Mouse (Mus musculus): ENCODE measurements around the gene Asphd1. TPM values are rescaled to one million over a fixed set of nuclear protein-coding genes. Genes with fewer than 3 reads are reported as not detected.
A peak's percentile ranks its signal among the peaks of the same experiment; 100 is the strongest.

Asphd1 gene
- total and polyA plus RNA-seq, 2 experiments from 2014 or later, result 15.9 to 58.1 TPM

GRCm38 (mm10) chr7:126981601-126982000, 32.2 kb upstream of the Asphd1 start:
- WGBS, result 93% methylated on average over 2 of the region's 2 CpGs
- no peaks in the 10 kb centered on the region for H3K9me3 ChIP-seq (ENCODE audit: low read length)
- no peak overlapping the region for H3K4me3 ChIP-seq (ENCODE audit: low read length)
- no peak for DNase-seq (ENCODE audit: low spot score)
- ATAC-seq, result no peak
- H3K9ac ChIP-seq (replicated peaks; ENCODE audit: low read length), result no peak overlapping the region
- no peak for TF ChIP-seq CTCF (IDR thresholded peaks at IDR 0.05; ENCODE audit: low read depth)
- peaks cover 7% of the 10 kb centered on the region; the same call in 1 of the 2 replicates for H3K4me1 ChIP-seq (ENCODE audit: insufficient read depth, low read length)
- H3K4me2 ChIP-seq (ENCODE audit: low read depth, low read length), result no peak overlapping the region
- H3K27me3 ChIP-seq (ENCODE audit: insufficient read depth, low read length), result no peaks in the 10 kb centered on the region
- no peak overlapping the region for H3K27ac ChIP-seq
- peaks cover 28% of the 10 kb centered on the region for H3K36me3 ChIP-seq (ENCODE audit: insufficient read depth, low read length)

- H3K36me3 ChIP-seq (ENCODE audit: insufficient read depth, low read length), result peaks cover 28% of the 10 kb centered on the region
- H3K27ac ChIP-seq, result no peak overlapping the region
- no peak overlapping the region for H3K4me2 ChIP-seq (ENCODE audit: low read depth, low read length)
- no peaks in the 10 kb centered on the region for H3K9me3 ChIP-seq (ENCODE audit: low read length)
- WGBS, result 92% methylated on average over 6 of the region's 6 CpGs
- peaks cover 7% of the 10 kb centered on the region; the same call in 1 of the 2 replicates for H3K4me1 ChIP-seq (ENCODE audit: insufficient read depth, low read length)
- no peaks in the 10 kb centered on the region for H3K27me3 ChIP-seq (ENCODE audit: insufficient read depth, low read length)
- H3K4me3 ChIP-seq (ENCODE audit: low read length), result no peak overlapping the region
- DNase-seq (ENCODE audit: low spot score), result no peak
- TF ChIP-seq CTCF (IDR thresholded peaks at IDR 0.05; ENCODE audit: low read depth), result no peak
- ATAC-seq, result no peak
- H3K9ac ChIP-seq (replicated peaks; ENCODE audit: low read length), result no peak overlapping the region
Measured at GRCm38 (mm10) chr7:126978841-126979240, 29.5 kb upstream of the Asphd1 start.

- peak overlapping the region; percentile 88 for H3K4me2 ChIP-seq (ENCODE audit: low read depth, low read length)
- peaks cover 7% of the 10 kb centered on the region; the same call in 1 of the 2 replicates for H3K4me1 ChIP-seq (ENCODE audit: insufficient read depth, low read length)
- no peaks in the 10 kb centered on the region for H3K9me3 ChIP-seq (ENCODE audit: low read length)
- TF ChIP-seq CTCF (IDR thresholded peaks at IDR 0.05; ENCODE audit: low read depth), result no peak
- H3K9ac ChIP-seq (replicated peaks; ENCODE audit: low read length), result peak overlapping the region; percentile 86
- ATAC-seq (no peak), DNase-seq (ENCODE audit: low spot score) (no peak)
- H3K27me3 ChIP-seq (ENCODE audit: insufficient read depth, low read length), result no peaks in the 10 kb centered on the region
- peak overlapping the region; percentile 79 for H3K4me3 ChIP-seq (ENCODE audit: low read length)
- H3K27ac ChIP-seq, result peak overlapping the region; percentile 98
- WGBS, result 28% methylated on average over 14 of the region's 14 CpGs
- H3K36me3 ChIP-seq (ENCODE audit: insufficient read depth, low read length), result peaks cover 34% of the 10 kb centered on the region
Measured at GRCm38 (mm10) chr7:126976878-126977459, 27.6 kb upstream of the Asphd1 start.

- peaks cover 7% of the 10 kb centered on the region; the same call in 1 of the 2 replicates for H3K4me1 ChIP-seq (ENCODE audit: insufficient read depth, low read length)
- DNase-seq (ENCODE audit: low spot score), result peak; percentile 98
- peaks cover 35% of the 10 kb centered on the region for H3K36me3 ChIP-seq (ENCODE audit: insufficient read depth, low read length)
- peak; percentile 95 for ATAC-seq
- peak within 1 kb of the TSS; percentile 86 for H3K9ac ChIP-seq (replicated peaks; ENCODE audit: low read length)
- peak within 1 kb of the TSS; percentile 79 for H3K4me3 ChIP-seq (ENCODE audit: low read length)
- H3K27me3 ChIP-seq (ENCODE audit: insufficient read depth, low read length), result no peaks in the 10 kb centered on the region
- peak; percentile 99 for TF ChIP-seq CTCF (IDR thresholded peaks at IDR 0.05; ENCODE audit: low read depth)
- peak within 1 kb of the TSS; percentile 98 for H3K27ac ChIP-seq
- 0% methylated on average over 55 of the region's 55 CpGs for WGBS
- H3K4me2 ChIP-seq (ENCODE audit: low read depth, low read length), result peak within 1 kb of the TSS; percentile 88
- H3K9me3 ChIP-seq (ENCODE audit: low read length), result no peaks in the 10 kb centered on the region
Measured at GRCm38 (mm10) chr7:126975950-126976866, 26.8 kb upstream of the Asphd1 start, which contains the start of gene Cdiptos. Gene Cdiptos, minus strand, starts transcription at chr7:126976098.

GRCm38 (mm10) chr7:126975893-126975949, 26.3 kb upstream of the Asphd1 start, which contains the start of gene Cdipt:
Gene Cdipt, plus strand, starts transcription at chr7:126975914.
- Histone ChIP-seq H3K4me1 (ENCODE audit: insufficient read depth, low read length) (peaks cover 7% of the 10 kb centered on the region; the same call in 1 of the 2 replicates), H3K27me3 (ENCODE audit: insufficient read depth, low read length) (no peaks in the 10 kb centered on the region), H3K27ac (peak within 1 kb of the TSS; percentile 98), H3K4me2 (ENCODE audit: low read depth, low read length) (peak within 1 kb of the TSS; percentile 88), H3K9ac (replicated peaks; ENCODE audit: low read length) (peak within 1 kb of the TSS; percentile 86), H3K36me3 (ENCODE audit: insufficient read depth, low read length) (peaks cover 40% of the 10 kb centered on the region), H3K9me3 (ENCODE audit: low read length) (no peaks in the 10 kb centered on the region), H3K4me3 (ENCODE audit: low read length) (peak within 1 kb of the TSS; percentile 79)
- 0% methylated on average over 1 of the region's 1 CpGs for WGBS
- ATAC-seq (no peak), DNase-seq (ENCODE audit: low spot score) (no peak)
- no peak for TF ChIP-seq CTCF (IDR thresholded peaks at IDR 0.05; ENCODE audit: low read depth)

GRCm38 (mm10) chr7:126975493-126975892, 26.1 kb upstream of the Asphd1 start:
- H3K4me3 ChIP-seq (ENCODE audit: low read length), result peak overlapping the region; percentile 79
- DNase-seq (ENCODE audit: low spot score), result no peak
- ATAC-seq, result no peak; the same call in 1 of the 2 replicates
- no peak overlapping the region for H3K9ac ChIP-seq (replicated peaks; ENCODE audit: low read length)
- H3K27me3 ChIP-seq (ENCODE audit: insufficient read depth, low read length), result no peaks in the 10 kb centered on the region
- H3K27ac ChIP-seq, result peak overlapping the region; percentile 98; the same call in 1 of the 2 replicates
- H3K9me3 ChIP-seq (ENCODE audit: low read length), result no peaks in the 10 kb centered on the region
- H3K36me3 ChIP-seq (ENCODE audit: insufficient read depth, low read length), result peaks cover 41% of the 10 kb centered on the region
- peaks cover 7% of the 10 kb centered on the region; the same call in 1 of the 2 replicates for H3K4me1 ChIP-seq (ENCODE audit: insufficient read depth, low read length)
- no peak for TF ChIP-seq CTCF (IDR thresholded peaks at IDR 0.05; ENCODE audit: low read depth)
- WGBS, result 10% methylated on average over 8 of the region's 8 CpGs
- peak overlapping the region; percentile 88 for H3K4me2 ChIP-seq (ENCODE audit: low read depth, low read length)

- H3K36me3 ChIP-seq (ENCODE audit: insufficient read depth, low read length), result peaks cover 36% of the 10 kb centered on the region
- no peak overlapping the region for H3K9ac ChIP-seq (replicated peaks; ENCODE audit: low read length)
- TF ChIP-seq CTCF (IDR thresholded peaks at IDR 0.05; ENCODE audit: low read depth), result no peak
- no peak overlapping the region for H3K4me3 ChIP-seq (ENCODE audit: low read length)
- no peaks in the 10 kb centered on the region for H3K4me1 ChIP-seq (ENCODE audit: insufficient read depth, low read length)
- H3K9me3 ChIP-seq (ENCODE audit: low read length), result no peaks in the 10 kb centered on the region
- ATAC-seq (no peak), DNase-seq (ENCODE audit: low spot score) (no peak)
- no peak overlapping the region for H3K4me2 ChIP-seq (ENCODE audit: low read depth, low read length)
- whole genome bisulfite sequencing, result 74% methylated on average over 6 of the region's 6 CpGs
- H3K27me3 ChIP-seq (ENCODE audit: insufficient read depth, low read length), result no peaks in the 10 kb centered on the region
- no peak overlapping the region for H3K27ac ChIP-seq
Measured at GRCm38 (mm10) chr7:126967361-126967760, 18.0 kb upstream of the Asphd1 start.

All from hindbrain, postnatal 0 days (tissue).